Mouse (Mus musculus): ENCODE data around the gene Cttn.

Cttn gene

GRCm38 (mm10) chr7:144391727-144392126, 79.1 kb downstream of the Cttn start:
- no peak for DNase-seq (ENCODE audit: low read depth, low spot score)

GRCm38 (mm10) chr7:144390676-144391075, 80.1 kb downstream of the Cttn start:
- DNase-seq (ENCODE audit: low read depth, low spot score) = no peak

- no peak for DNase-seq (ENCODE audit: low read depth, low spot score)
These were observed 81.1 kb downstream of the Cttn start for GRCm38 (mm10) chr7:144389704-144390103.

GRCm38 (mm10) chr7:144387537-144387936, 83.3 kb downstream of the Cttn start:
- DNase-seq (ENCODE audit: low read depth, low spot score) = no peak

All from retina, adult 2 months (tissue).